Mouse (Mus musculus) heart, adult 2 months (tissue): Measurements from ENCODE around the gene Mef2d. TPM values are rescaled to one million over a fixed set of nuclear protein-coding genes. Genes with fewer than 3 reads are reported as not detected.

Experiments used
- DNase-seq, 2 experiments: peaks; one replicate each; pipeline ENCODE4 v3.0.0; 2021
- H3K27ac ChIP-seq: fragments of 200-600 bp; 2 replicates; pipeline ENCODE4 v1.8.1; 2022
- H3K27me3 ChIP-seq: fragments of 200-500 bp; 2 replicates; pipeline ENCODE4 v1.6.1; 2012; ENCODE audit warnings: mild to moderate bottlenecking, low read length, inconsistent platforms, mixed read lengths; ENCODE audit not compliant: control insufficient read depth, insufficient read depth
- H3K36me3 ChIP-seq: fragments of 200-500 bp; 2 replicates; pipeline ENCODE4 v1.6.1; 2012; ENCODE audit warnings: low read length, inconsistent platforms; ENCODE audit not compliant: control insufficient read depth, insufficient read depth
- H3K4me1 ChIP-seq: fragments of 200-500 bp; 2 replicates; pipeline ENCODE4 v1.6.1; 2011; ENCODE audit warnings: low read length; ENCODE audit not compliant: control insufficient read depth, insufficient read depth
- H3K4me3 ChIP-seq: fragments of 200-600 bp; 2 replicates; pipeline ENCODE4 v1.8.1; 2022
- H3K79me2 ChIP-seq: fragments of 200-500 bp; replicated peaks from 2 replicates; pipeline ENCODE4 v1.6.1; 2012; ENCODE audit warnings: mild to moderate bottlenecking, inconsistent platforms, low read length, moderate library complexity, mixed read lengths; ENCODE audit not compliant: control insufficient read depth, insufficient read depth
- H3K9ac ChIP-seq: fragments of 200-500 bp; 2 replicates; pipeline ENCODE4 v1.6.1; 2012; ENCODE audit warnings: low read depth, mild to moderate bottlenecking, control low read depth, inconsistent platforms, low read length, mixed read lengths
- CTCF ChIP-seq: fragments of 200-600 bp; IDR thresholded peaks from 2 replicates; pipeline ENCODE4 v1.8.1; 2022; ENCODE audit warnings: antibody characterized with exemption, mild to moderate bottlenecking, moderate library complexity
- EP300 ChIP-seq: fragments of 200-500 bp; IDR thresholded peaks from 2 replicates; pipeline ENCODE4 v1.6.1; 2011; ENCODE audit warnings: low read depth, low read length, control low read depth; ENCODE audit not compliant: insufficient read depth
- POLR2A ChIP-seq: fragments of 200-500 bp; IDR thresholded peaks from 2 replicates; pipeline ENCODE4 v1.6.1; 2011; ENCODE audit warnings: mild to moderate bottlenecking, low read depth, low read length, control low read depth; ENCODE audit not compliant: insufficient read depth
- WGBS: fragments of 180-500 bp; shearing (Covaris S2); methylation state at CpG from one replicate; pipeline ENCODE4 v1.1.7; 2018; 5-methylcytosine and 5-hydroxymethylcytosine counted together
- intact Hi-C: fragments of 180-260 bp; cut with DNase I; formaldehyde crosslinking; loops from one replicate; pipeline ENCODE4 v1.15.1; 2025
- polyA plus RNA-seq: library from polyadenylated mRNA; depleted of rRNA; stranded (reverse); fragments of >200 nt; gene quantifications from 2 replicates; pipeline ENCODE4 v1.2.3, GENCODE M21; 2012
- total RNA-seq, 2 experiments: library from RNA; stranded (reverse); gene quantifications; 2 replicates each; pipeline ENCODE4 v1.2.3; 2021

Gene Mef2d
- total and polyA plus RNA-seq, 3 experiments: 118 to 129 (median 119) TPM

DNA sequence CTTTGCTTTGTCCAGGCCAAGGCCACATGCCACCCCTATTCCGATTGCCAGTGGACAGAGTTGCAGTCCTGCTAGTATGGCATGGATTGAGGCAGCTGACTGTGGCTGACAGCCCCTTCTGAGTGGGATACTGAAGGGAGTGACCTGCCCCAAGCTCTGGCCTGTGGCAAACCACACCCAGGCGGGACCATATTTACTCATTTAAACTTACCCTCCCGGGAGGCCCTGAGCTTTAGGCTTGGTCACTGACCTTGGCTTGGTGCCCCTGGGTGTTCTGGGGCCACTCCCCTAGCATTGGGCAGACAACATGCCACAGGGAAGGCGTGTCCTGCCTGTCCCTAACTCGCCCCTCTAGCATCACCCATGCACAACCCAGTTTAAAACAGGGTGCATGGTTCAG, 3.8 kb downstream of the Mef2d start:
- Histone ChIP-seq H3K79me2 (peaks cover 18% of the 10 kb centered on the region), H3K27ac (peak overlapping the region; percentile 99), H3K9ac (peak overlapping the region; percentile 74), H3K36me3 (peaks cover 16% of the 10 kb centered on the region), H3K4me3 (peak overlapping the region; percentile 96), H3K27me3 (no peaks in the 10 kb centered on the region), H3K4me1 (peaks cover 58% of the 10 kb centered on the region)
- DNase-seq: peak; percentile 61 to 64
- intact Hi-C loops: no loop called here
- TF ChIP-seq EP300: no peak
- no peak for TF ChIP-seq CTCF
- no peak for TF ChIP-seq POLR2A
- 8% methylated on average over 5 of the region's 5 CpGs for WGBS

DNA sequence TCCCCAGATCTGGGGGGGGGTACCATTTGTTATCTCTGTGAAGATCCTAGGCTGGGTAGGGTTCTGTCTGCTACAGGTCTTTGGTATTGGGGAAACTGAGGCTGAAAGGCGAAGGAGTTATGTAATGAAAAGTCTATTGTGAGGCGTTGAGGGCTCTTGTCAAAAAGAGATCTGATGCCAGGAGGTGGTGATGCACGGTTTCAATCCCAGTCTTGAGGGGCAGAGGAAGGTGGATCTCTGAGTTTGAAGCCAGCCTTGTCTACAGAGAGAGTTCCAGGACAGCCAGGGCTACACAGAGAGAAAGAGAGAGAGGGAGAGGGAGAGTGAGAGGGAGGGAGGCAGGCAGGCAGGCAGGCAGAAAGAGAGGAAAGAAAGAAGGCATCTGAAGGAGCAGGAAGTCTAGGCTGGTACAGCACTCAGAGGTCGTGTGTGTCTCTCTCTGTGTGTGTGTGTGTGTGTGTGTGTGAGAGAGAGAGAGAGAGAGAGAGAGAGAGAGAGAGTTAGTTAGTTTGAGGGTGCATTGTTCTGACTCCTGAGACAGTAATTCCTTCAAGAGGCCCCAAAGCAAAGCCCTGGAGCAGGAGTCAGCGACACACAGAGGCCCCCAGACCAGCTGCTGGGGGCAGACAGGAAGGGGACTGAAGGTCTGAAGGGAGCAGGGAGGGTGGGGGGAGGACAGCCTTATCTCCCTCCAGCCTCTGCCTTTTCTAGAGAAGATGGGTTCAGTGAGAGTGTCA, 4.4 kb downstream of the Mef2d start:
- no peak for TF ChIP-seq POLR2A
- TF ChIP-seq EP300: no peak
- no peak for TF ChIP-seq CTCF
- H3K4me3 ChIP-seq: peak overlapping the region; percentile 96; the same call in 1 of the 2 replicates
- H3K36me3 ChIP-seq: peaks cover 17% of the 10 kb centered on the region
- H3K27ac ChIP-seq: peak overlapping the region; percentile 99
- DNase-seq: no peak
- peaks cover 19% of the 10 kb centered on the region for H3K79me2 ChIP-seq
- peak overlapping the region; percentile 33 for H3K9ac ChIP-seq
- intact Hi-C loops: no loop called here
- WGBS: 17% methylated on average over 5 of the region's 5 CpGs
- H3K4me1 ChIP-seq: peaks cover 59% of the 10 kb centered on the region
- H3K27me3 ChIP-seq: no peaks in the 10 kb centered on the region

DNA sequence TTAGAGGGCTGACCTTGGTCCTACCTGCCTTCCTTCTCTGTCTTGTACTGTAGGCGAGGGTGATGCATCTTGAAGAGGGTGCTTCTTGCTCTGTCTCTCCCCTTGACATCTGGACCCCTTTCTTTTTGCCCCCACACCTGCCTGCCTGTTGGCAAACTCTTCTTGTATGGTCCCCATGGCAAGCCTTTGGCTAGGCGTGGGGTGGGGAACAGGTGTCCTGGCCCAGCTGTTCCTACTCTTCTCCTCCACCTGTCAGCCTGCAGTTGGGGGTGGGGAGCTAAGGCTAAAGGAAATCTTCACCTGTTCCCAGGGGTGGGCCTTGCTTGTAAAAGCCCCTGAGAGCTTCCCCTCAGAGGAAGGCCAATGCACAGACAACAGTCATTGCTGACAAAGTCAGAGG, 5.3 kb downstream of the Mef2d start:
- Histone ChIP-seq H3K79me2 (peaks cover 19% of the 10 kb centered on the region), H3K4me1 (peaks cover 67% of the 10 kb centered on the region), H3K9ac (no peak overlapping the region), H3K4me3 (no peak overlapping the region), H3K27ac (peak overlapping the region; percentile 99), H3K36me3 (peaks cover 20% of the 10 kb centered on the region), H3K27me3 (no peaks in the 10 kb centered on the region)
- peak in 1 of 2 experiments; percentile 33 for DNase-seq
- TF ChIP-seq CTCF: no peak
- no peak for TF ChIP-seq POLR2A
- TF ChIP-seq EP300: no peak
- intact Hi-C loops: no loop called here
- WGBS: 61% methylated on average over 2 of the region's 2 CpGs

DNA sequence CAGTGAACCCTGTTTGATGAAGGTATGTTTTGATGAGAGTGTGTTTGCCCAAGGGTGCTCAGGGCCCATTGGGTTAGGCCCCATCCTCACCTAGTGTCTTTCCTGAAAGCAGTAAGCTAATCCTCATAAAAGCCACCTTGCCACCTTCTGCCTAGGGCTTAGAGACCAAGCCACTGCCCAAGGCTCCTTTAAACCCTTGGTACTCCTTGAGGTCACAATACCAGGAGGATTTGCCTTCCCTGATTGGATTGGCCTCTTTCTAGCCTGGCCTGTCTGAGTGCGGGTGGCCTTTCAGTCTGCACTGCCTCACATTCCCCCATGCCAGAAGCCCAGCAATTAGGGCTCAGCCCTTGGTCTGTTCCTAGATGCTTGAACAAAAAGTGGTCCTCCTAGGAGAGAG, 5.7 kb downstream of the Mef2d start:
- Histone ChIP-seq H3K4me1 (peaks cover 68% of the 10 kb centered on the region), H3K27ac (peak overlapping the region; percentile 99), H3K4me3 (no peak overlapping the region), H3K27me3 (no peaks in the 10 kb centered on the region), H3K36me3 (peaks cover 20% of the 10 kb centered on the region), H3K79me2 (peaks cover 19% of the 10 kb centered on the region), H3K9ac (no peak overlapping the region)
- TF ChIP-seq CTCF: no peak
- TF ChIP-seq POLR2A: no peak
- TF ChIP-seq EP300: no peak
- peak in 1 of 2 experiments; percentile 22 for DNase-seq
- intact Hi-C loops: no loop called here
- 35% methylated on average over 1 of the region's 1 CpGs for WGBS

DNA sequence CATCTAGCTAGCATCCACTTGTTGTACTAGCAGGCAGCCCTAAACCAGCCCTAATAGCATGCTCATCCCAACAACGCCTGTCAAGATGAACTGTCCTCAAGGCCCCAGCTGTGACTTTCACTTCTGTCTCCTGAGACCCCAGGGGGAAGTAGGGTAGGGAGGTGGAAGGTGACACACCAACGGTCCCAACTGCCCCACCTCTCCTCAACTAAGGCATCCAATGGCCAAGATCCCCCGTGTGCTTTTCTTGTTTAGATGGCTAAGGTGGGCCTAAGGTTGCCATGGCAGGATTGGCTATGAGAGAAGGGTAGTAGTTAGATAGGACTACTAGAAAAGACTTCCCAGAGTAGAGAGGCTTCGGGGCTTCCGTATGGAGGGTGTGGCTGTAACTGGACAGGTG, 6.2 kb downstream of the Mef2d start:
- DNase-seq: peak in 1 of 2 experiments; percentile 34
- Histone ChIP-seq H3K27me3 (no peaks in the 10 kb centered on the region), H3K4me1 (peaks cover 70% of the 10 kb centered on the region), H3K79me2 (peaks cover 16% of the 10 kb centered on the region), H3K4me3 (no peak overlapping the region), H3K9ac (no peak overlapping the region; the same call in 1 of the 2 replicates), H3K36me3 (peaks cover 20% of the 10 kb centered on the region), H3K27ac (peak overlapping the region; percentile 99)
- TF ChIP-seq CTCF: no peak
- TF ChIP-seq EP300: no peak
- no peak for TF ChIP-seq POLR2A
- 48% methylated on average over 5 of the region's 5 CpGs for WGBS
- intact Hi-C loops: no loop called here
